9 mouse cellular contexts compared by ENCODE assay signal in genomic region chr9:60088101-60088500, GRCm38 (mm10).
DNase-seq lines count a peak whose midpoint lies in the region; ATAC-seq and TF ChIP-seq lines count a peak whose summit lies in the region.
"Had no signal": no experiment of that assay in that cellular context is flagged by ENCODE, and none has a peak within 500 bp of the region (broad histone marks: within the 10 kb centered on the region; RNA-seq: fewer than 3 reads in every experiment).

No protein-coding gene starts in this region.

- ATAC-seq in forebrain, embryonic 11.5 days (replicated peaks; ENCODE audit: low FRiP score), result no peak
- ATAC-seq in forebrain, embryonic 16.5 days, result no peak
- no peak for ATAC-seq in midbrain, embryonic 11.5 days (ENCODE audit: low FRiP score)
- no peak for ATAC-seq in midbrain, embryonic 13.5 days
- no peak for ATAC-seq in liver, postnatal 0 days
- ATAC-seq in frontal cortex, adult (ENCODE audit: low TSS enrichment), result no peak

- H3K27me3 ChIP-seq in forebrain, embryonic 11.5 days (ENCODE audit: control insufficient read depth, insufficient read depth, low read length), result no peaks in the 10 kb centered on the region
- H3K27me3 ChIP-seq in forebrain, embryonic 16.5 days (replicated peaks; ENCODE audit: control insufficient read depth, insufficient read depth, low read length), result no peaks in the 10 kb centered on the region
- no peaks in the 10 kb centered on the region for H3K27me3 ChIP-seq in midbrain, embryonic 11.5 days (ENCODE audit: control insufficient read depth, insufficient read depth, low read length)
- H3K27me3 ChIP-seq in midbrain, embryonic 13.5 days, result no peaks in the 10 kb centered on the region
- no peaks in the 10 kb centered on the region for H3K27me3 ChIP-seq in liver, postnatal 0 days (ENCODE audit: insufficient read depth, low read length)
- H3K27me3 ChIP-seq: heart, embryonic 15.5 days had no signal

- H3K4me1 ChIP-seq in forebrain, embryonic 11.5 days (replicated peaks; ENCODE audit: control insufficient read depth, insufficient read depth, low read length), result no peaks in the 10 kb centered on the region
- no peaks in the 10 kb centered on the region for H3K4me1 ChIP-seq in forebrain, embryonic 16.5 days (replicated peaks; ENCODE audit: control insufficient read depth, insufficient read depth, low read length)
- peaks cover 3% of the 10 kb centered on the region; the same call in 1 of the 2 replicates for H3K4me1 ChIP-seq in midbrain, embryonic 11.5 days (ENCODE audit: control insufficient read depth, insufficient read depth, low read length)
- no peaks in the 10 kb centered on the region; the same call in 1 of the 2 replicates for H3K4me1 ChIP-seq in midbrain, embryonic 13.5 days (replicated peaks)
- H3K4me1 ChIP-seq in liver, postnatal 0 days (ENCODE audit: insufficient read depth), result no peaks in the 10 kb centered on the region

- TF ChIP-seq EP300 in liver, postnatal 0 days (IDR thresholded peaks at IDR 0.05; ENCODE audit: low read depth), result no peak

- H3K36me3 ChIP-seq in forebrain, embryonic 11.5 days (ENCODE audit: control insufficient read depth, insufficient read depth, low read length), result no peaks in the 10 kb centered on the region
- no peaks in the 10 kb centered on the region for H3K36me3 ChIP-seq in forebrain, embryonic 16.5 days (ENCODE audit: control insufficient read depth, insufficient read depth)
- H3K36me3 ChIP-seq in midbrain, embryonic 11.5 days (ENCODE audit: control insufficient read depth, insufficient read depth, low read length), result no peaks in the 10 kb centered on the region
- H3K36me3 ChIP-seq in midbrain, embryonic 13.5 days, result no peaks in the 10 kb centered on the region
- H3K36me3 ChIP-seq in liver, postnatal 0 days (replicated peaks; ENCODE audit: insufficient read depth, low read length), result no peaks in the 10 kb centered on the region
- H3K36me3 ChIP-seq: heart, embryonic 15.5 days had no signal

- TF ChIP-seq CTCF in liver, postnatal 0 days (IDR thresholded peaks at IDR 0.05; ENCODE audit: low read depth), result peak; percentile 69

- no peak overlapping the region for H3K4me2 ChIP-seq in forebrain, embryonic 11.5 days (ENCODE audit: low read depth, low read length, severe bottlenecking)
- no peak overlapping the region for H3K4me2 ChIP-seq in forebrain, embryonic 16.5 days (ENCODE audit: low read length)
- H3K4me2 ChIP-seq in midbrain, embryonic 11.5 days, result no peak overlapping the region
- H3K4me2 ChIP-seq in midbrain, embryonic 13.5 days (replicated peaks), result no peak overlapping the region
- H3K4me2 ChIP-seq in liver, postnatal 0 days (ENCODE audit: low read depth, low read length), result no peak overlapping the region
- H3K4me2 ChIP-seq: heart, embryonic 15.5 days had no signal

- H3K4me3 ChIP-seq in forebrain, embryonic 11.5 days (ENCODE audit: low read depth, low read length), result no peak overlapping the region
- no peak overlapping the region for H3K4me3 ChIP-seq in forebrain, embryonic 16.5 days (replicated peaks; ENCODE audit: low read length)
- no peak overlapping the region for H3K4me3 ChIP-seq in midbrain, embryonic 11.5 days (ENCODE audit: low read depth, low read length)
- no peak overlapping the region for H3K4me3 ChIP-seq in midbrain, embryonic 13.5 days (replicated peaks)
- H3K4me3 ChIP-seq in liver, postnatal 0 days (ENCODE audit: low read depth, low read length), result no peak overlapping the region
- H3K4me3 ChIP-seq: heart, embryonic 15.5 days had no signal

- peak; percentile 63 for DNase-seq in forebrain, embryonic 11.5 days (ENCODE audit: low spot score)
- DNase-seq in midbrain, embryonic 11.5 days (ENCODE audit: low spot score, missing footprints), result peak; percentile 86
- peak; percentile 35 for DNase-seq in brain, adult 2 months (ENCODE audit: low read depth, low spot score)
- DNase-seq in liver, postnatal 0 days, result peak; percentile 48
- no peak for DNase-seq in left cerebral cortex, adult 9 months (ENCODE audit: low spot score in 2 of 2)

- no peak overlapping the region for H3K27ac ChIP-seq in forebrain, embryonic 11.5 days (ENCODE audit: low read depth, low read length)
- H3K27ac ChIP-seq in forebrain, embryonic 16.5 days (ENCODE audit: low read length), result no peak overlapping the region
- no peak overlapping the region for H3K27ac ChIP-seq in midbrain, embryonic 11.5 days (ENCODE audit: low read depth, low read length)
- no peak overlapping the region for H3K27ac ChIP-seq in midbrain, embryonic 13.5 days
- no peak overlapping the region for H3K27ac ChIP-seq in liver, postnatal 0 days (ENCODE audit: low read depth)
- H3K27ac ChIP-seq: heart, embryonic 15.5 days had no signal

- WGBS in forebrain, embryonic 11.5 days, result 51% methylated on average over 5 of the region's 5 CpGs
- 44% methylated on average over 5 of the region's 5 CpGs for WGBS in forebrain, embryonic 16.5 days
- 44% methylated on average over 5 of the region's 5 CpGs for WGBS in midbrain, embryonic 11.5 days
- WGBS in midbrain, embryonic 13.5 days, result 52% methylated on average over 5 of the region's 5 CpGs
- WGBS in liver, postnatal 0 days (ENCODE audit: insufficient replicate concordance), result 35% methylated on average over 5 of the region's 5 CpGs

- no peaks in the 10 kb centered on the region for H3K9me3 ChIP-seq in forebrain, embryonic 11.5 days (ENCODE audit: control insufficient read depth, low read length)
- H3K9me3 ChIP-seq in forebrain, embryonic 16.5 days (ENCODE audit: control insufficient read depth, low read length), result no peaks in the 10 kb centered on the region
- H3K9me3 ChIP-seq in midbrain, embryonic 11.5 days (ENCODE audit: control insufficient read depth, low read length), result no peaks in the 10 kb centered on the region
- H3K9me3 ChIP-seq in midbrain, embryonic 13.5 days, result no peaks in the 10 kb centered on the region
- no peaks in the 10 kb centered on the region for H3K9me3 ChIP-seq in liver, postnatal 0 days (ENCODE audit: low read length)
- H3K9me3 ChIP-seq: heart, embryonic 15.5 days had no signal

- no peak overlapping the region for H3K9ac ChIP-seq in forebrain, embryonic 11.5 days (ENCODE audit: low read length)
- no peak overlapping the region for H3K9ac ChIP-seq in forebrain, embryonic 16.5 days (replicated peaks; ENCODE audit: low read depth, low read length)
- no peak overlapping the region for H3K9ac ChIP-seq in midbrain, embryonic 11.5 days (ENCODE audit: low read length)
- H3K9ac ChIP-seq in midbrain, embryonic 13.5 days (replicated peaks), result no peak overlapping the region
- no peak overlapping the region for H3K9ac ChIP-seq in liver, postnatal 0 days (replicated peaks)
- H3K9ac ChIP-seq: heart, embryonic 15.5 days had no signal

Comparison
In these comparisons a context has a peak if more than half of its experiments do, and no peak if none do; other contexts are left out.
1. DNase-seq: peak in forebrain, embryonic 11.5 days (single experiment), midbrain, embryonic 11.5 days (single experiment), brain, adult 2 months (single experiment) and liver, postnatal 0 days (single experiment); none in left cerebral cortex, adult 9 months (0 of 2).